9 mouse cellular contexts compared by ENCODE assay signal in the genomic region with DNA sequence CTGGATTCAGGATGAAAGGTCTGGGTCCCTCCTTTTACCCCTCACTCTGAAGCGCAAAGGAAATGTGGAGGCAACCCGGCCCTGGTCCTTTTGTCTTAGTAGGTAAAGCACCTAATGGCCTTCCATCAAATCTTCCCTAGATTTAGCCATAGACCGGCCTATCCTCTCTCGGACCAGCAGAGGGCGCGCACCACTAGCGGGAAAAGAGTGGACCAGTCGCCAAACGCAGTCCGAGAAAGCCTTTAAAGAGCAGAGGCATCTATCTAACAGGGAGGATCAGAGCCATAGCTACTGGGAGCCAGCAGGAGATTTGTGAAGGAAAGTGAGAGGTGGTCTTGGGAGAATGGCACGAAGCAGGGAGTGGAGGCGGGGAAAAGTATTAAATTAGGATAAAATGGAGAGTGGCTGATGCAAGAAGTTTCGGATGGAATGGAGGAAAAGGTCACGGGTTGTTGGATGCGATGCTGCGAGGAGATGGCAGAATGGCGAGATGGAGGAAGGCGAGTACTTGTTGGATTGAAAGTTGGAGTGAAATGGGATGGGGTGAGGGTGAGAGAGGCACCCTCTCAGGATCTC. TPM values are rescaled to one million over a fixed set of nuclear protein-coding genes. Genes with fewer than 3 reads are reported as not detected.
DNase-seq lines count a peak whose midpoint lies in the region; ATAC-seq and TF ChIP-seq lines count a peak whose summit lies in the region.
"Had no signal": no experiment of that assay in that cellular context is flagged by ENCODE, and none has a peak within 500 bp of the region (broad histone marks: within the 10 kb centered on the region; RNA-seq: fewer than 3 reads in every experiment).

No protein-coding gene starts in this region.

- H3K27me3 ChIP-seq in heart, embryonic 16.5 days (ENCODE audit: control insufficient read depth, insufficient read depth, low read length), result peaks cover 60% of the 10 kb centered on the region
- H3K27me3 ChIP-seq in spleen, adult 2 months (ENCODE audit: control insufficient read depth, insufficient read depth, low read length), result peaks cover 28% of the 10 kb centered on the region

- peak; percentile 59 for DNase-seq in gastrocnemius, adult 18-20 months (ENCODE audit: low spot score)
- DNase-seq in gastrocnemius, postnatal 25 days, result no peak
- peak; percentile 76 for DNase-seq in adipocyte (ENCODE audit: low spot score)
- peak; percentile 91 for DNase-seq in embryo, embryonic 10.5 days (ENCODE audit: low spot score)
- DNase-seq in large intestine, adult 2 months (ENCODE audit: low read depth, low spot score), result peak; percentile 45
- peak; percentile 81 for DNase-seq in mesoderm, embryonic 11.5 days (ENCODE audit: low read depth, low spot score)
- peak in 1 of 2 experiments; percentile 40 for DNase-seq in spleen, adult 2 months (ENCODE audit: low read depth in 1 of 2, low spot score in 2 of 2)

- 0 out of 2 replicates have a peak overlapping the region, but pooled peaks have one; percentile 11 for H3K4me3 ChIP-seq in heart, embryonic 16.5 days (ENCODE audit: low read length)
- no peak overlapping the region for H3K4me3 ChIP-seq in spleen, adult 2 months (ENCODE audit: extremely low read depth, insufficient read depth, insufficient read length)
- H3K4me3 ChIP-seq: liver, embryonic 15.5 days had no signal

- no peaks in the 10 kb centered on the region for H3K36me3 ChIP-seq in heart, embryonic 16.5 days (ENCODE audit: control insufficient read depth, insufficient read depth)
- no peaks in the 10 kb centered on the region for H3K36me3 ChIP-seq in spleen, adult 2 months (ENCODE audit: control insufficient read depth, insufficient read depth, low read length)
- H3K36me3 ChIP-seq: liver, embryonic 15.5 days had no signal

- WGBS in heart, embryonic 16.5 days, result 4% methylated on average over 18 of the region's 18 CpGs
- WGBS in large intestine, adult 2 months, result 3% methylated on average over 18 of the region's 18 CpGs
- WGBS in spleen, adult 2 months, result 12% methylated on average over 18 of the region's 18 CpGs

- TF ChIP-seq POLR2A in spleen, adult 2 months (IDR thresholded peaks at IDR 0.05; ENCODE audit: low read depth, low read length), result no peak

- H3K9ac ChIP-seq in heart, embryonic 16.5 days (ENCODE audit: low read length), result no peak overlapping the region
- H3K9ac ChIP-seq: liver, embryonic 15.5 days had no signal

- no peak for ATAC-seq in heart, embryonic 16.5 days (replicated peaks; ENCODE audit: extremely low read depth, insufficient read depth, low FRiP score)

- H3K27ac ChIP-seq in heart, embryonic 16.5 days (ENCODE audit: low read length), result no peak overlapping the region
- no peak overlapping the region for H3K27ac ChIP-seq in spleen, adult 2 months (ENCODE audit: insufficient read depth, low read length)
- H3K27ac ChIP-seq: liver, embryonic 15.5 days had no signal

- 0 out of 2 replicates have a peak overlapping the region, but pooled peaks have one; percentile 14 for H3K4me2 ChIP-seq in heart, embryonic 16.5 days (ENCODE audit: low read depth, low read length)
- H3K4me2 ChIP-seq: liver, embryonic 15.5 days had no signal

- TF ChIP-seq CTCF in spleen, adult 2 months (IDR thresholded peaks at IDR 0.05; ENCODE audit: extremely low read depth, insufficient read depth, insufficient read length, insufficient replicate concordance), result peak; percentile 64; the same call in 1 of the 2 replicates

- peaks cover 15% of the 10 kb centered on the region for H3K4me1 ChIP-seq in heart, embryonic 16.5 days (ENCODE audit: control insufficient read depth, insufficient read depth, low read length)
- peaks cover 2% of the 10 kb centered on the region; the same call in 1 of the 2 replicates for H3K4me1 ChIP-seq in spleen, adult 2 months (ENCODE audit: control insufficient read depth, insufficient read depth, insufficient read length)

- no peaks in the 10 kb centered on the region for H3K9me3 ChIP-seq in heart, embryonic 16.5 days (replicated peaks; ENCODE audit: control insufficient read depth, low read length)
- H3K9me3 ChIP-seq: liver, embryonic 15.5 days had no signal

RNA-seq across cellular contexts. Expression of gene Fev, which starts 4.3 kb away (rescaled TPM):
- total RNA-seq in gastrocnemius, adult 18-20 months (2021), result not detected
- total RNA-seq in gastrocnemius, postnatal 25 days (2021), result not detected
- polyA plus RNA-seq in heart, embryonic 16.5 days (2015; fragmentation: Nextera tagmentation; extraction: Ambion mirVana), result 0.39 and 0.66 TPM in 2 replicates
- 0.62 and 0.81 TPM in 2 replicates for polyA plus RNA-seq in large intestine, adult 2 months (2012; rRNA removed)
- polyA plus RNA-seq in spleen, adult 2 months (2012; rRNA removed), result 0.08 TPM in 1 of 2 replicates, not detected in the other

RNA-seq across cellular contexts. Expression of gene Cryba2, which starts 12.1 kb away (rescaled TPM):
- total RNA-seq in gastrocnemius, adult 18-20 months (2021), result not detected
- not detected for total RNA-seq in gastrocnemius, postnatal 25 days (2021)
- not detected in 2 replicates for polyA plus RNA-seq in heart, embryonic 16.5 days (2015; fragmentation: Nextera tagmentation; extraction: Ambion mirVana)
- polyA plus RNA-seq in large intestine, adult 2 months (2012; rRNA removed), result 0.63 and 1.3 TPM in 2 replicates
- not detected in 2 replicates for polyA plus RNA-seq in spleen, adult 2 months (2012; rRNA removed)
- polyA plus RNA-seq: liver, embryonic 15.5 days had no signal

RNA-seq across cellular contexts. Expression of gene Cdk5r2, which starts 26.1 kb away (rescaled TPM):
- not detected for total RNA-seq in gastrocnemius, adult 18-20 months (2021)
- total RNA-seq in gastrocnemius, postnatal 25 days (2021), result not detected
- polyA plus RNA-seq in heart, embryonic 16.5 days (2015; fragmentation: Nextera tagmentation; extraction: Ambion mirVana), result not detected in 2 replicates
- 0.58 and 0.69 TPM in 2 replicates for polyA plus RNA-seq in large intestine, adult 2 months (2012; rRNA removed)
- not detected in 2 replicates for polyA plus RNA-seq in spleen, adult 2 months (2012; rRNA removed)
- polyA plus RNA-seq: liver, embryonic 15.5 days had no signal

RNA-seq across cellular contexts. Expression of gene Cfap65, which starts 54.5 kb away (rescaled TPM):
- not detected for total RNA-seq in gastrocnemius, adult 18-20 months (2021)
- not detected for total RNA-seq in gastrocnemius, postnatal 25 days (2021)
- 0.18 and 0.36 TPM in 2 replicates for polyA plus RNA-seq in heart, embryonic 16.5 days (2015; fragmentation: Nextera tagmentation; extraction: Ambion mirVana)
- 0.09 and 0.25 TPM in 2 replicates for polyA plus RNA-seq in large intestine, adult 2 months (2012; rRNA removed)
- not detected in 2 replicates for polyA plus RNA-seq in spleen, adult 2 months (2012; rRNA removed)
- polyA plus RNA-seq: liver, embryonic 15.5 days had no signal
